Mouse (Mus musculus) C2C12 (cell line): Measurements from ENCODE around the gene Nufip1.

ENCODE experiments used
- CTCF ChIP-seq: IDR thresholded peaks from one replicate; pipeline ENCODE4 v1.5.1; 2011; ENCODE audit not compliant: control insufficient read depth, insufficient read depth, insufficient read length
- MYOD1 ChIP-seq: IDR thresholded peaks from one replicate; pipeline ENCODE4 v1.6.1; 2011; ENCODE audit warnings: low read depth; ENCODE audit not compliant: control insufficient read depth, insufficient read length

DNA sequence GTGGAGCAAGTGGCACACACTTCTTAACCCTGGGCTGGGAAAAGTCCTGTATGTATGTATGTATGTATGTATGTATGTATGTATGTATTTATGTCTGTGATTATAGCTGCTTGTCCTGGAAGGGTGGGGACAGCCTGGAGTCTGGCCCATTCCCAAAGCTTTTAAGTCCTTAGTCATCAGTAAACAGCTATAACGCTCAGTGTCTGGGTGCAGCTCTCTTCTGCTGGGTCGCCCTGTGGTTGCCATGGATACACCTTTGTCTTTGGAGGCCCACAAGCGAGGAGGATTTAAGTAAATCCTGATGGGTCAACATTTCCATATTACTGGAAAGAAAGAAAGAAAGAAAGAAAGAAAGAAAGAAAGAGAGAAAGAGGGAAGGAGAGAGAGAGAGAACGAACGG lies 65.1 kb downstream of the Nufip1 start:
- TF ChIP-seq CTCF, result no peak
- no peak for TF ChIP-seq MYOD1
